Mouse (Mus musculus) heart, embryonic 15.5 days (tissue): ENCODE data around the gene Mturn. TPM values are rescaled to one million over a fixed set of nuclear protein-coding genes. Genes with fewer than 3 reads are reported as not detected.

Source experiments
- ATAC-seq: fragments of 200-750 bp; cut with Nextera tagmentation; replicated peaks from 2 replicates; pipeline ENCODE4 v1.8.0; 2017; ENCODE audit warnings: low read depth, moderate TSS enrichment; ENCODE audit not compliant: insufficient number of reproducible peaks, insufficient read depth, low FRiP score
- H3K27ac ChIP-seq: fragments of 300-500 bp; sonication (generic); 2 replicates; pipeline ENCODE4 v1.5.1; 2015; ENCODE audit warnings: mild to moderate bottlenecking, inconsistent platforms
- H3K27me3 ChIP-seq: fragments of 300-500 bp; sonication (generic); 2 replicates; pipeline ENCODE4 v1.6.1; 2015; ENCODE audit warnings: inconsistent platforms
- H3K36me3 ChIP-seq: fragments of 300-500 bp; sonication (generic); 2 replicates; pipeline ENCODE4 v1.6.1; 2015; ENCODE audit warnings: mild to moderate bottlenecking, inconsistent platforms
- H3K4me1 ChIP-seq: fragments of 300-500 bp; sonication (generic); replicated peaks from 2 replicates; pipeline ENCODE4 v1.6.1; 2015; ENCODE audit warnings: inconsistent platforms
- H3K4me2 ChIP-seq: fragments of 300-500 bp; sonication (generic); 2 replicates; pipeline ENCODE4 v1.6.1; 2015; ENCODE audit warnings: inconsistent platforms, mild to moderate bottlenecking, moderate library complexity
- H3K4me3 ChIP-seq: fragments of 300-500 bp; sonication (generic); 2 replicates; pipeline ENCODE4 v1.5.1; 2015; ENCODE audit warnings: mild to moderate bottlenecking, inconsistent platforms
- H3K9ac ChIP-seq: fragments of 300-500 bp; sonication (generic); 2 replicates; pipeline ENCODE4 v1.6.1; 2015; ENCODE audit warnings: mild to moderate bottlenecking, inconsistent platforms
- H3K9me3 ChIP-seq: fragments of 300-500 bp; sonication (generic); replicated peaks from 2 replicates; pipeline ENCODE4 v1.6.1; 2016; ENCODE audit warnings: inconsistent platforms
- WGBS: fragments of 180-500 bp; shearing (Covaris S2); methylation state at CpG from one replicate; pipeline ENCODE4 v1.1.7; 2015; ENCODE audit warnings: mixed read lengths; 5-methylcytosine and 5-hydroxymethylcytosine counted together
- polyA plus RNA-seq: library from polyadenylated mRNA; unstranded; fragments of >200 nt; fragmentation: Nextera tagmentation; extraction: Ambion mirVana; gene quantifications from 2 replicates; pipeline ENCODE4 v1.2.1, GENCODE M21; 2015

The Mturn gene
- polyA plus RNA-seq, 1 experiment from 2014 or later = 5.8 TPM

DNA sequence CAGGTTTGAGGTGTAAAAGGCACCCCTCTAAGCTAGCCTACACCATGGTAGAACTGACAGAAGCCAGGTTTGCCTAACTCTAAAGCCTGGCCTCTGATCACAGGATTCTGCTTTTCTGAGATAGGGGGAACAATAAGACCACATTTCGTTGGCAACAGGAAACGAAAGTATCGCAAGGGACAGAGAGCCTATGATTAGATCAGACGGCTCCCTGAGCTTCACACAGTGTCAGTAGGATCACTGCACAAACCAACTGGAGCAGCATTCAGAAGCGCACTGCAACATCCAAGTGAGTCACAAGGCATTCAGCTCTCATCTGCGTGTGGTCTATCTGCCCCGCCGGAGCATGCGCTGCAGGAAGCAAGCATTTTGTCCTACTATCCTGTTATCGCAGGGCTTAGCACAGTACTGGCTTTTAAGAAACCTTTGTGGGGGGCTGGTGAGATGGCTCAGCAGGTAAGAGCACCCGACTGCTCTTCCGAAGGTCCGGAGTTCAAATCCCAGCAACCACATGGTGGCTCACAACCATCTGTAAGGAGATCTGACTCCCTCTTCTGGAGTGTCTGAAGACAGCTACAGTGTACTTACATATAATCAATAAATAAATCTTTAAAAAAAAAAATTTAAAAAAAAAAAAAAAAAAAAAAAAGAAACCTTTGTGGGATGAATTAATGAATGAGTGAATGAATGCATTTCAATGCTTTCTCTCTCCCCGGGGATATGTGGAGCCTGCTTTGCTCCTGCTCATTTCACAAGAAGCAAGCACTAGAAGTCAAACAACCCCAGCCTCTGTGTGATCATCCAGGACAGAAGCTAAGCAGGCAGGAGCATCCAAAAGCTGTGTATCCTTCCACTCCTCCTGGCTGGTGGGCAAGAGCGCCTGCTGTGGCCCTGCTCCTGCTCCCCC, 37.6 kb downstream of the Mturn start:
- WGBS = 59% methylated on average over 15 of the region's 15 CpGs
- peaks cover 3% of the 10 kb centered on the region; the same call in 1 of the 2 replicates for H3K27me3 ChIP-seq
- peaks cover 17% of the 10 kb centered on the region for H3K4me1 ChIP-seq
- no peak overlapping the region for H3K4me3 ChIP-seq
- no peaks in the 10 kb centered on the region for H3K9me3 ChIP-seq
- no peak overlapping the region for H3K9ac ChIP-seq
- H3K27ac ChIP-seq = no peak overlapping the region
- H3K36me3 ChIP-seq = no peaks in the 10 kb centered on the region
- H3K4me2 ChIP-seq = no peak overlapping the region
- no peak for ATAC-seq

DNA sequence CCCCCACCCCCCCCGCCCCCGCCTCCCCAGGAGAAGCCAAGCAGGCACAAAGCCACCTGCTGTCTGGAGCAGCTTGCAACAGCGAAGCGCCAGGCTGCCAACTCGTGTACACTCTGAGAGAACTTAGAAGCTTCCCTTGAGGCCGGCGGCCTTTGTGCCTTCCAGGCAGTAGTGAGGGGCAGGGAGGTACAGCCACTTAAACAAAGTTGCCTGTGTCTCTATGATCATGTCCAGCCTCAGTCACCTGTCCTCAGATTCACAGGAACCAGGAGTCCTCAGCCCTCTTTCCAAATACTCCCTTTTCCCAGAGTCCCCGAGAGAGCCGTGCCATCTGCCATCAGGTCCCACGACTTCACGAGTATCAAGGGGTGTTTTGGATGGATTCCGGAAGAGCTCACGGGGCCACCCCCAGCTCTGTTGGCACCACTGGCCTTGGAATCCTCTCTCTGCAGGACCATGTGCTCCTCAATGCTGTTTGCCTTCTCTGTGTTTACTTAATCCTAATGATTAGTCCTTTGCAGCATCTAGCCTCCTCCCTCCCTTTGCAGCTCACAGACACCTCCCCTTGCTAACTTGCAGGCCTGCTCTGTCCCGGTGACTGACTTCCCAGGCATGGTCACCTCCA, 38.4 kb downstream of the Mturn start:
- WGBS = 34% methylated on average over 14 of the region's 14 CpGs

DNA sequence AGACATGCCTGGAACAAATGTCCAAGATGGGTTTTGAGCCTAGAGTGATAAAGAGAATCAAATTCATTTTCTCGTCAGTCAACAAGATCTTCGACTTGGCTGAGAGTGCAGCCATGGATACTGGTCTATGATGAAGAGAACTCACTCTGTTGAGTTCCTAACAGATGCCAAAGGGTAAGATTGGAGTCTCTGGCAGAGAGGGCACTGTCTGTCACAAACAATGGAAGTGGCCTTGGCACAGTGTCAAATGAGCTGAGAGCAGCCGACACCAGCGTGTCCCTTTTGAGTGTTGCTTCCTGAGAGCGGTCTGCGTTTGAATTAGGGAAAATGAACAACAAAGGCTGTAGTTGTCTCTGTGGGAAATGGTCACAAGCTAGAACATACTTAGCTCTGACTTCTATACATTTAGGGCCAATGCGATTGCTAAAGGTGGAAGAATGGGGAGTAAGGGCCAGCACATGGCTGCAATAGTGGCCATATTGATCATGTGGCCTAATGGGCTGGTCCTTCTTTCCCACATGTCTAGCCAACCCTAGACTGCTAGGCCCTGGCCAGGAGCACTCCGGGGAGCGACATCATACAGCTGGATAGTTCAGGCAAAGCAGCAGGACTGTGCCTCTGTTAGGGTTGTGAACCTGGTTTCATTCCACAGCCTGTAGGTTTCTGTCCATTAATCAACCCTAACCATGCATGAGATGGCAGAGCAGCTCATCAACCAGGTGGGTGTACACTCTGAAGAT, 39.3 kb downstream of the Mturn start:
- H3K4me1 ChIP-seq = peaks cover 17% of the 10 kb centered on the region
- 61% methylated on average over 9 of the region's 9 CpGs for WGBS
- no peaks in the 10 kb centered on the region for H3K36me3 ChIP-seq
- no peak overlapping the region for H3K4me3 ChIP-seq
- H3K27me3 ChIP-seq = peaks cover 3% of the 10 kb centered on the region; the same call in 1 of the 2 replicates
- no peak overlapping the region for H3K4me2 ChIP-seq
- ATAC-seq = no peak
- H3K9ac ChIP-seq = no peak overlapping the region
- H3K9me3 ChIP-seq = no peaks in the 10 kb centered on the region
- no peak overlapping the region for H3K27ac ChIP-seq

More for the DNA sequence above, 38.4 kb downstream of the Mturn start:
- Histone ChIP-seq H3K4me3 (no peak overlapping the region), H3K4me1 (peaks cover 17% of the 10 kb centered on the region), H3K4me2 (no peak overlapping the region), H3K27ac (no peak overlapping the region), H3K9ac (no peak overlapping the region), H3K9me3 (no peaks in the 10 kb centered on the region), H3K36me3 (no peaks in the 10 kb centered on the region), H3K27me3 (peaks cover 3% of the 10 kb centered on the region; the same call in 1 of the 2 replicates)
- ATAC-seq = no peak

DNA sequence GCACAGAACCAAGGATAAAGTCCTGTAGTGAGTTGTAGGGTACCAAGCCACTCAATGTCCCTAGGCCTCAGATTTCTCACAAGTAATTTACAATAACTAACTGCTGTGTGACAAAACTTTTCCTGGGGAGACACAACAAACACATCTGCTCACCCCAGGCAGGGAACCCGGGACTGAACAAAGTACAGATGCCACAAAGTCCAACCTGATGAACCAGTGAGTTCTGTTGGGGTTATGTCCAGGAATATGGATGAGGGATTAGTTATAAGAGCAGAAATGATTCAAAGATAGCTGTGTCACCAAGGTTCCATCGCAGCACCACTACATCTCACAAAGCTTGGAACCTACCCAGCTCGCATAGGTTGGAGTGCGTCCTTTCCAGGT, 39.8 kb downstream of the Mturn start:
- Histone ChIP-seq H3K36me3 (no peaks in the 10 kb centered on the region), H3K4me3 (no peak overlapping the region), H3K9me3 (no peaks in the 10 kb centered on the region), H3K9ac (no peak overlapping the region), H3K27me3 (peaks cover 3% of the 10 kb centered on the region; the same call in 1 of the 2 replicates), H3K27ac (no peak overlapping the region), H3K4me1 (peaks cover 17% of the 10 kb centered on the region), H3K4me2 (no peak overlapping the region)
- ATAC-seq = no peak
- 88% methylated on average over 4 of the region's 4 CpGs for WGBS

DNA sequence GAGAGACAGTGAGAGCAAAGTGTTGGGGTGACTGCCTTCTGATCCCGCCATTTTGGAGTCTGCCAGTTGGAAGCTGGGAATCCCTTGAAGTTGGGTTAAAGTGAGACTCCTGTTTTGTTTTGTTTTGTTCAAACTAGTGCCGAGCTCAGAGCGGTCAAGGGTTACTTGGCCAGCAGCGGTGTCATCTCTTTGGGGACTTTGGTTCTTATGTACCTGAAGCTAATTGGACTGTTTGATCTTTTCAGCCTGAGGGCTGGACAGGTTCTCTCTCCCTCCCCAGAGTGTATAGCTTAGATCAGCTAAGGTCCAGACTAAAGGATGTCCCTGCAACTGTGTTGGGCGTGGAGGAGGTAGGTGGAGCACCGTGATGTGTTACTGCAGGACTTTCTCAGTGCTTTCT, 44.9 kb downstream of the Mturn start:
- H3K27ac ChIP-seq = no peak overlapping the region
- no peaks in the 10 kb centered on the region for H3K36me3 ChIP-seq
- H3K27me3 ChIP-seq = 0 out of 2 replicates have a peak, but pooled peaks cover 2% of the 10 kb centered on the region
- no peak for ATAC-seq
- H3K4me1 ChIP-seq = no peaks in the 10 kb centered on the region
- 86% methylated on average over 6 of the region's 6 CpGs for WGBS
- H3K4me3 ChIP-seq = no peak overlapping the region
- no peak overlapping the region for H3K4me2 ChIP-seq
- no peaks in the 10 kb centered on the region for H3K9me3 ChIP-seq
- H3K9ac ChIP-seq = no peak overlapping the region

DNA sequence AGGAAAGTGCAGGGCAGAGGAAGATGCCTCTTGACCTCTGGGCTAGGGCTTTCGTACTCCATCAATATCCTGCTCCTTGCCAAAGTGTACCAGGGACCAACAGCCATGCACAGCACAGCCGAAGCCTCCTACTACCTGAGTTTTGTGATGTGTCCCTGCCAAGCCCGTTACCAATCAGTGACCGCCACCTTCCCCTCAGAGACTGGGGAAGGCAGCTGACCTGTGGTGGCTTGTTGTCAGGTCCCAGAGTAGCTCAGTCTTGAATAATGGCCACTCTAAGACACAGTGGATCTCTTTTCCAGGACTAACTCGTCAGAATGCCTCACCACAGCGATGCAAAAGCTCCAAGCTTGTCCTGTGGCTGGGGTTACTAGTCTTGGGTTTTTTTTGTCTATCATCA, 45.4 kb downstream of the Mturn start:
- no peaks in the 10 kb centered on the region for H3K9me3 ChIP-seq

DNA sequence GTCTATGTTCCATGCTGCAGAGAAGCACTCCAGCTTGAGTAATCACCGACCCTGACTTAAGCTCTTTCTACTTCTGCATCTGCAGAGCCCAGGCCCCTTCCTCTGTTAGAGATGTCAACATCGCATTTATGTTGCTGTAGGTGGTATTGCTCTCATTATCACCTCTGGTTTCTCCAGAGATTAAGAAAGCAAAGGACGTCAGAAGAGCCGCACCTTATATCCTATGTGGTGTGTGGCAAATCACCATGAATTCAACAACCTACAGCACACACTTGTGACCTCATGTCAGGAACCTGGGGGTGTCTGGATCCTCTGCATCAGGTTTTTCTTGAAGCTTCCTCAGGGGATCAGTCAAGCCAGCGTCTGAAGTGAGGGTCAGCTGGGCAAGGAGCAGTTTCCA, 46.0 kb downstream of the Mturn start:
- Histone ChIP-seq H3K9me3 (no peaks in the 10 kb centered on the region), H3K4me2 (no peak overlapping the region), H3K27ac (no peak overlapping the region), H3K27me3 (0 out of 2 replicates have a peak, but pooled peaks cover 2% of the 10 kb centered on the region), H3K9ac (no peak overlapping the region), H3K4me3 (no peak overlapping the region), H3K4me1 (no peaks in the 10 kb centered on the region), H3K36me3 (no peaks in the 10 kb centered on the region)
- 78% methylated on average over 5 of the region's 5 CpGs for WGBS
- no peak for ATAC-seq

More for the DNA sequence above, 45.4 kb downstream of the Mturn start:
- no peaks in the 10 kb centered on the region for H3K36me3 ChIP-seq
- H3K27me3 ChIP-seq = 0 out of 2 replicates have a peak, but pooled peaks cover 2% of the 10 kb centered on the region
- no peak overlapping the region for H3K4me3 ChIP-seq
- H3K4me1 ChIP-seq = no peaks in the 10 kb centered on the region
- no peak overlapping the region for H3K9ac ChIP-seq
- ATAC-seq = no peak
- H3K4me2 ChIP-seq = no peak overlapping the region
- H3K27ac ChIP-seq = no peak overlapping the region
- 83% methylated on average over 6 of the region's 6 CpGs for WGBS

DNA sequence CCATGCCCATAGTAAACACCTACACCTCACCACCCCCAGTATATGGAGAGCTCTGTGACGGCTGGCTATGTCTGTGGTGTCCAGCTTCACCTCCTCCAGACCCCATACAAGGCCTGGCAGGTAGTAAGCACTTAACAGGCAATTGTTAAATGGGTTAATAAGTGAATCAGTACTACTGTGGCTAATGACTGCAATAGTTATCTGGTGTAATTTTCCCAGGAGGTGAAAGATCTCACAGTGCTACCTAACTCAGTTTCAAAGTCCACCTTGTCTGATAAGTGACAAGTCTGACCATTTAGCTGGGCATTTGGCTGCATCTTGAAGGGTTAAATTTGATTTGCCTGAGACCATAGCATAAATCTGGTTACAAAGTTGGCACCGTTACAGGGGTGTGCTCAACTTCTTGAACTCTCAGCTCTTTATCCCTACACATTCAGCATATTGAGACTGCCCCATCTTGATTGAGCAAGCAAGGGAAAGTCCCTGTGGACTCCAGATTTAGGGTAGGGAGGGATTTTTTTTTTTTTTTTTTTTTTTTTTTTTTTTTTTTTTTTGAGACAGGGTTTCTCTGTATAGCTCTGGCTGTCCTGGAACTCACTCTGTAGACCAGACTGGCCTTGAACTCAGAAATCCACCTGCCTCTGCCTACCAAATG, 48.2 kb downstream of the Mturn start:
- no peak for ATAC-seq

DNA sequence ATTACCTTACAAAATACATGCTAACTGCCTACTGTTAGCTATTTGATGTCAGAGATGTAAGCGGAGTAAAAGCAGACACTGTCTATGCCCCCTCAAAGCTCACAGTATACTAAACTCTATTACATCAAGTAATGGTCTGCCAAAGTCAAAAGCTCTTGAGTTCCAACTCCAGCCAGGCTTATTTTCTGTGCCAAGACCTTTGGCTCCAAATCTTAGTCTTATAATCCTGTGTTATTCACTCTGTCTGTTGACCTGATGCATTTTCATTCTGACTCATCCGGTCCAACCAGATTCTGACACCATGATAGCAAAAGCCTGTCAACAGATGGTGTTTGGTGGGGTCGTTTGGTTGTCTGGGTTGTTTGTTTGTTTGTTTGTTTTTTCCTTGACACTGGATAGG, 50.3 kb downstream of the Mturn start:
- Histone ChIP-seq H3K36me3 (no peaks in the 10 kb centered on the region), H3K4me1 (no peaks in the 10 kb centered on the region), H3K27me3 (0 out of 2 replicates have a peak, but pooled peaks cover 2% of the 10 kb centered on the region), H3K4me3 (no peak overlapping the region), H3K4me2 (no peak overlapping the region), H3K27ac (no peak overlapping the region), H3K9ac (no peak overlapping the region), H3K9me3 (no peaks in the 10 kb centered on the region)
- no peak for ATAC-seq
- WGBS = 76% methylated on average over 3 of the region's 3 CpGs

More for the DNA sequence above, 48.2 kb downstream of the Mturn start:
- Histone ChIP-seq H3K9ac (no peak overlapping the region), H3K4me2 (no peak overlapping the region), H3K36me3 (no peaks in the 10 kb centered on the region), H3K9me3 (no peaks in the 10 kb centered on the region), H3K27me3 (0 out of 2 replicates have a peak, but pooled peaks cover 2% of the 10 kb centered on the region), H3K4me3 (no peak overlapping the region), H3K4me1 (no peaks in the 10 kb centered on the region), H3K27ac (no peak overlapping the region)
- WGBS = 79% methylated on average over 2 of the region's 2 CpGs

DNA sequence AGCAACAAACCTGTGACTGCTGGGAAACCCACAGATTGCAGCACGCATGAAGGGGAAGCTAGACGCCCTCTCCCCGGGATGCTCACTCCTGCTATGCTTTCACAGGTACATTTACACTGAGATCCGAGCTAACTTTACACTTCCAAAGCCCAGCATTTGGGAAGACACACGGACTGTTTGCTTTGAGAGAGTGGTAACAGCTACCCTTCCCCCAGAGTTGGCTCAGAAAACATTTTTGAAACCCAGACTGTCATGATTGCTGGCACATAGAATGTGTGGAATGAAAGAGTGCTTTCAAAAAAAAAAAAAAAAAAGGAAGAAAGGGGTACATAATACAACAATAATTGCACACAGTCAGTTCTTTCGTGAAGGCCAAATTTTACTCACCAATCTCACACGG, 51.3 kb downstream of the Mturn start:
- Histone ChIP-seq H3K4me3 (no peak overlapping the region), H3K27me3 (no peaks in the 10 kb centered on the region), H3K27ac (no peak overlapping the region), H3K36me3 (no peaks in the 10 kb centered on the region), H3K9ac (no peak overlapping the region), H3K4me2 (no peak overlapping the region), H3K4me1 (no peaks in the 10 kb centered on the region), H3K9me3 (no peaks in the 10 kb centered on the region)
- 52% methylated on average over 7 of the region's 7 CpGs for WGBS
- ATAC-seq = no peak

DNA sequence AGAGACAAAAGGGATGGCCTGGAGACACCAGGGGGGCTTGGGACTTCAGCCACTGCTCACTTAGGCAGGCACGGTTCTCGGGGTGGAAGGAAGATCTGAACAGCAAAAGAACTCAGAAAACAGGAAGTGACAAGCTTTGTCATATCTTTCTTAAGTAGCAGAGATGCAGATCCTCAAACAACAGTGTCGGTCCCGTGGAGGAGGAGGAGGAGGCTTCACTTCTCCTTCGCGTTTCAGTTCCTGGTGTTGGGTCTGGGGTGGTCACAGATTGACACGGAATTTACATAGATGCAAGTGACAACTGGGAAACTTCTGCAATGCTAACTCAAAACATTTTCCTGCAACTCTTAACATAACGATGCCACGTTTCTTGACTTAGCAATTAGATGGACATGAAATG, 54.7 kb downstream of the Mturn start:
- WGBS = 53% methylated on average over 9 of the region's 9 CpGs

More for the DNA sequence above, 54.7 kb downstream of the Mturn start:
- H3K4me1 ChIP-seq = no peaks in the 10 kb centered on the region
- no peaks in the 10 kb centered on the region for H3K36me3 ChIP-seq
- no peak overlapping the region for H3K27ac ChIP-seq
- H3K4me3 ChIP-seq = no peak overlapping the region
- ATAC-seq = no peak
- H3K9ac ChIP-seq = no peak overlapping the region
- no peak overlapping the region for H3K4me2 ChIP-seq
- no peaks in the 10 kb centered on the region for H3K27me3 ChIP-seq
- no peaks in the 10 kb centered on the region for H3K9me3 ChIP-seq
